Mouse (Mus musculus): Measurements from ENCODE around the gene Psmd7. TPM values are rescaled to one million over a fixed set of nuclear protein-coding genes. Genes with fewer than 3 reads are reported as not detected.

The Psmd7 gene
- polyA plus RNA-seq, 1 experiment: 30.2 TPM

DNA sequence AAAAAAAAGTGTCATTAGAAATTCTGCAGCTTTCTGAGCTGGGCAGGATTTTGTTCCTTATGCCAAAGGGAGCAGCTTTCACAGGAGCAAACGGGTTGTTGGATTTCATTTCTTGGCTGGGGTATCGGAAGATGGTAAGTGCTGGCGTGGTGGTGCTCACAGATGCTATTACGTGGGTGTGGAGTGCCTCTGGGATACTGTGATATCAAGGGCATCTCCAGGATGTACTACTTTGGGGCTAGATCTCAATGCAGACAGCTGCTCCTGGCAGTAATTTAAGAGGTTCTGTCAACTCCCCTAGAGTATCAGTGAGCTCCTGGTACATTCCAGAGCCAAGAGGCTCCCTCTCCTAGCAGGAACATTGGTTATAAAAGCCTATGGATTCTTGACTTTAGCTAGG is 42.1 kb downstream of the Psmd7 start:
- Histone ChIP-seq H3K36me3 (ENCODE audit: control insufficient read depth, insufficient read depth, low read length) (peaks cover 54% of the 10 kb centered on the region), H3K27ac (ENCODE audit: insufficient read depth, low read depth, low read length) (no peak overlapping the region), H3K27me3 (ENCODE audit: control insufficient read depth, insufficient read depth, low read length) (no peaks in the 10 kb centered on the region), H3K4me3 (ENCODE audit: low read depth, low read length) (no peak overlapping the region), H3K4me1 (ENCODE audit: control insufficient read depth, insufficient read depth, insufficient read length, low read length) (no peaks in the 10 kb centered on the region)
- 95% methylated on average over 4 of the region's 4 CpGs for WGBS
- TF ChIP-seq CTCF (IDR thresholded peaks at IDR 0.05; ENCODE audit: extremely low read depth, insufficient read length, insufficient replicate concordance, low read depth, low read length): no peak

DNA sequence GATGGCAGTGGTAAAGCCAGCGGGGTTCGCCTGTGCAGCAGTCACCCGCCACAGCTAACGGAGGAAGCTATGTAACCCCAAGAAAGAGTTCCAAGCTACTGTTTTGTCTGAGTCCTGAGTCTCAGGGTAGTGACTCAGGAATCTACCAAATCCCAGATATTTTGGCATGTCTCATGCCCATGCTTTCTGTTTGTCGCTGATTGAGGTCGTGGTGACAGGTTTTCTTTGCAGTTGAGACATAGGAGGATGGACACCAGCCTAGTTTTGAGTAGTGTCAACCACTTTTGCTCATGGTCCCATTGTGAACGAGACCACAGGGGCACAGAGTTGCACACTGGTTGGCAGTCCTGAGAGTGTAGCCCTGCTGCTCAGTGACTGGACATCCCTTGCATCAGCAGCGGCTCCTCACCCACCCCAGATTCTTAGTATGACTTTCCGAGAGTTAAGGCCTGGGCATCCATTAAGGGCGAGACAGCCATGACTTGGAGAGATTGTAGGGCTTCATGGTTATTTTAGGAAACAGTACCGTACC is 42.6 kb downstream of the Psmd7 start:
- TF ChIP-seq POLR2A (IDR thresholded peaks at IDR 0.05; ENCODE audit: low read depth, low read length): no peak
- no peak for TF ChIP-seq CTCF (IDR thresholded peaks at IDR 0.05; ENCODE audit: extremely low read depth, insufficient read length, insufficient replicate concordance, low read depth, low read length)
- H3K4me3 ChIP-seq (ENCODE audit: low read depth, low read length): no peak overlapping the region
- no peaks in the 10 kb centered on the region for H3K27me3 ChIP-seq (ENCODE audit: control insufficient read depth, insufficient read depth, low read length)
- WGBS: 95% methylated on average over 11 of the region's 11 CpGs
- no peak overlapping the region for H3K27ac ChIP-seq (ENCODE audit: insufficient read depth, low read depth, low read length)
- H3K4me1 ChIP-seq (ENCODE audit: control insufficient read depth, insufficient read depth, insufficient read length, low read length): no peaks in the 10 kb centered on the region
- peaks cover 57% of the 10 kb centered on the region for H3K36me3 ChIP-seq (ENCODE audit: control insufficient read depth, insufficient read depth, low read length)

DNA sequence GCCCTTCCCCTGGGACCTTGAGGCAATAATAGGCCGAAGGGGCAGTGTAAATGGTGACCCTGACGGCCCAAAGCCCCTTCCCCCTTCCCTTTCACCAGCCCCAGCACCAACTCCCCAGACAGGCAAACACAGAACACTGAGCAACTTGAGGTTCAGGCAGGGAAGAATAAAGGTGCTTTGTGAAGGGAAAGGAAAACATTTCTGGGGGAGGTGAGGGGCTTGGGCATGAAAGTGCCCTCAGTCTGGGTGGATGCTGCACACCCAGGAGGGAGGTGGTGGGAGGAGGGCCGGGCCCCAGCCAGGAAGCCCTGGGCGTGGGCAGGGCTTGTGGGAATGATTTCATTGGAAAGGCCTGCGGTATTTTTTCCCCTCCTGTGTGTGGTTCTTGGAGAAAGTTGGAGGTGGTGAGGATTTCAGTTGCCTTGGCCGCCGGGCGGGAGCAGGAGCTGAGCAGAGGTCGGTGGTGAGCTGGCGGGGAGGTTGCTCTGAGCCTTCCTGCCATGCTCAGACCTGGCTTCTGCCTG is 43.6 kb downstream of the Psmd7 start:
- H3K27me3 ChIP-seq (ENCODE audit: control insufficient read depth, insufficient read depth, low read length): no peaks in the 10 kb centered on the region
- H3K4me3 ChIP-seq (ENCODE audit: low read depth, low read length): no peak overlapping the region
- H3K36me3 ChIP-seq (ENCODE audit: control insufficient read depth, insufficient read depth, low read length): peaks cover 56% of the 10 kb centered on the region
- H3K27ac ChIP-seq (ENCODE audit: insufficient read depth, low read depth, low read length): no peak overlapping the region
- WGBS: 77% methylated on average over 10 of the region's 10 CpGs
- no peak for TF ChIP-seq POLR2A (IDR thresholded peaks at IDR 0.05; ENCODE audit: low read depth, low read length)
- TF ChIP-seq CTCF (IDR thresholded peaks at IDR 0.05; ENCODE audit: extremely low read depth, insufficient read length, insufficient replicate concordance, low read depth, low read length): no peak
- no peaks in the 10 kb centered on the region for H3K4me1 ChIP-seq (ENCODE audit: control insufficient read depth, insufficient read depth, insufficient read length, low read length)

DNA sequence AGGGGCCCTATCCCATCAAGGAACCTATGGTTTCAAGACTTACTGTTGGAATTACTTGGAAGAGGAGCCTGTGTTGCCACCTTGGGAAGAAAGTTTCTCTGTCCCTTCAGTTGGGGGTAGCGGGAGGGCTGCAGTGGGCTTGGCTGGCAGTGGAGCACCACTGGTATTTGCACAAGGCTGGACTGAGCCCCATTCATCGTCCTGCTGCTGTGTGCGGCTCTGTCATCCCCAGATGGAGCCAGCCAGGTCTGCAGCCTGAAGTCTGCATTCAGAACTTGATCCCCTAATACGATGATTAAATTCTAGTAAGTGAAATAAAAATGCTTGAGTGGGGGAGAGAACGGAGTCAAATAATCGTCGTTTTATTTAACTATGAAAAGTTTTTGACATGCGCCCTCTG is 44.1 kb downstream of the Psmd7 start:
- no peak for TF ChIP-seq CTCF (IDR thresholded peaks at IDR 0.05; ENCODE audit: extremely low read depth, insufficient read length, insufficient replicate concordance, low read depth, low read length)
- TF ChIP-seq POLR2A (IDR thresholded peaks at IDR 0.05; ENCODE audit: low read depth, low read length): no peak
- Histone ChIP-seq H3K27me3 (ENCODE audit: control insufficient read depth, insufficient read depth, low read length) (no peaks in the 10 kb centered on the region), H3K4me1 (ENCODE audit: control insufficient read depth, insufficient read depth, insufficient read length, low read length) (no peaks in the 10 kb centered on the region), H3K36me3 (ENCODE audit: control insufficient read depth, insufficient read depth, low read length) (peaks cover 52% of the 10 kb centered on the region), H3K4me3 (ENCODE audit: low read depth, low read length) (no peak overlapping the region), H3K27ac (ENCODE audit: insufficient read depth, low read depth, low read length) (no peak overlapping the region)
- 92% methylated on average over 8 of the region's 8 CpGs for WGBS

DNA sequence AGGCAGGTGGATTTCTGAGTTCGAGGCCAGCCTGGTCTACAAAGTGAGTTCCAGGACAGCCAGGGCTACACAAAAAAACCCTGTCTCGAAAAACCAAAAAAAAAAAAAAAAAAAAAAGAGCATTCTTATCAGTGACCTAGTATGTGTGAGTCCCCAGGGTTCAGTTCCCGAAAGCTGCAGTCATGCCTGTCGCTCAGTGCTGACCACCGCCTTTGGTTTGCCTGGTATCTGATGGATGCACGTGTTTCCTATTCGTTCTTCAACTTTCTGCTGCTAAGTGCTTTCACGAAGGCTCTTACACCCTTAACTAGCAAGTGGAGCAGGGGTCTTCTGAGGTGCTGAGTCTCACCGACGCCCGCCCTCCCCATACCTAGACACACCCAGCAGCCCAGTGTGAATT is 44.5 kb downstream of the Psmd7 start:
- H3K27me3 ChIP-seq (ENCODE audit: control insufficient read depth, insufficient read depth, low read length): no peaks in the 10 kb centered on the region
- WGBS: 91% methylated on average over 11 of the region's 11 CpGs
- H3K4me1 ChIP-seq (ENCODE audit: control insufficient read depth, insufficient read depth, insufficient read length, low read length): no peaks in the 10 kb centered on the region
- H3K36me3 ChIP-seq (ENCODE audit: control insufficient read depth, insufficient read depth, low read length): peaks cover 48% of the 10 kb centered on the region
- no peak overlapping the region for H3K4me3 ChIP-seq (ENCODE audit: low read depth, low read length)
- no peak for TF ChIP-seq CTCF (IDR thresholded peaks at IDR 0.05; ENCODE audit: extremely low read depth, insufficient read length, insufficient replicate concordance, low read depth, low read length)
- no peak for TF ChIP-seq POLR2A (IDR thresholded peaks at IDR 0.05; ENCODE audit: low read depth, low read length)
- no peak overlapping the region for H3K27ac ChIP-seq (ENCODE audit: insufficient read depth, low read depth, low read length)

DNA sequence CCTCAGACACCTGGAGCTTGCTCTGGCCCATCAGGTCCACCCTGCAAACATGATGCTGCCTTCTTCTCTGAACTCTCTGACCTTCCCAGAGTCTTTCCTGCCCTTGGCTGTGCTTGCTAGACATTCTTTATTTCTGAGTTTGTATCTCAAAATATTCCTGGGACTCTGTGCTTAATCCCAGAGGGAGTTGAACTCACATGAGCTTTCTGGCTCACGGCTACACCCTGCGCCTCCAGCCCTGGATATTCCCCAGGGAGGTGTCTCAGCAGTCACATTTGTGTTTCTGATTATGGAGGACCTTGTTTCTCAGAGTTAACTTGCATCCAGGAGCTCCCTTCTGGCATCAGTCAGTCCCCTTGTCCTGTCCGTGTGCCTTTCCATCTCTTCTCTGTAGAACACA is 46.1 kb downstream of the Psmd7 start:
- TF ChIP-seq CTCF (IDR thresholded peaks at IDR 0.05; ENCODE audit: extremely low read depth, insufficient read length, insufficient replicate concordance, low read depth, low read length) (no peak), POLR2A (IDR thresholded peaks at IDR 0.05; ENCODE audit: low read depth, low read length) (no peak)
- Histone ChIP-seq H3K4me3 (ENCODE audit: low read depth, low read length) (no peak overlapping the region), H3K36me3 (ENCODE audit: control insufficient read depth, insufficient read depth, low read length) (peaks cover 48% of the 10 kb centered on the region), H3K27me3 (ENCODE audit: control insufficient read depth, insufficient read depth, low read length) (no peaks in the 10 kb centered on the region), H3K4me1 (ENCODE audit: control insufficient read depth, insufficient read depth, insufficient read length, low read length) (no peaks in the 10 kb centered on the region), H3K27ac (ENCODE audit: insufficient read depth, low read depth, low read length) (no peak overlapping the region)
- WGBS: 92% methylated on average over 3 of the region's 3 CpGs

DNA sequence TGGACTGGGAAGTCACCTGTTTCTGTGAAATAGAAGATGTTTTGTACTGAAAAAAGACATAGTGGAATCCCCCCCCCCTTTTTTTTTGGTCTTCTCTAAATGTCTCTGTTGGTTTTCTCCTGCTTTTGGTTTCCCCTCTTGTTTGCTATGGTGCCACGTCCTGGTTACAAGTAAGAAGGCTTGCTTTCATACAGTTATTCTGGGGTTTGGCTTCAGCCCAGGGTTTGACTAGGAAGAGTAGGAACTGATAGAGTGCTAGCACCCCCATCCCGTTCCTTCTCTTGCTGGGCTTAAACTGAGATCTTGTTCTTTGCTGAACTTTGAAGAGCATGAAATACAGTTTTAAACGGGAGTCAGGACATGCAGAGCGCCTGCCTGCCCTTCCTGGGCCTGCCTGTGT is 46.9 kb downstream of the Psmd7 start:
- no peak overlapping the region for H3K27ac ChIP-seq (ENCODE audit: insufficient read depth, low read depth, low read length)
- no peaks in the 10 kb centered on the region for H3K4me1 ChIP-seq (ENCODE audit: control insufficient read depth, insufficient read depth, insufficient read length, low read length)
- 79% methylated on average over 4 of the region's 4 CpGs for WGBS
- TF ChIP-seq CTCF (IDR thresholded peaks at IDR 0.05; ENCODE audit: extremely low read depth, insufficient read length, insufficient replicate concordance, low read depth, low read length) (no peak), POLR2A (IDR thresholded peaks at IDR 0.05; ENCODE audit: low read depth, low read length) (no peak)
- H3K4me3 ChIP-seq (ENCODE audit: low read depth, low read length): no peak overlapping the region
- no peaks in the 10 kb centered on the region for H3K27me3 ChIP-seq (ENCODE audit: control insufficient read depth, insufficient read depth, low read length)
- peaks cover 44% of the 10 kb centered on the region for H3K36me3 ChIP-seq (ENCODE audit: control insufficient read depth, insufficient read depth, low read length)
